Mouse (Mus musculus) CH12.LX (cell line): ENCODE data around the gene Zfp771.

Experiments
- IRF4 ChIP-seq: IDR thresholded peaks from 2 replicates; pipeline ENCODE4 v1.6.1; 2014; ENCODE audit warnings: low read depth, mild to moderate bottlenecking, inconsistent platforms, low read length, improper control_type of control experiment
- UBTF ChIP-seq: IDR thresholded peaks from 2 replicates; pipeline ENCODE4 v1.6.1; 2012; ENCODE audit warnings: low read depth, mild to moderate bottlenecking, inconsistent platforms, low read length, improper control_type of control experiment, moderate library complexity

DNA sequence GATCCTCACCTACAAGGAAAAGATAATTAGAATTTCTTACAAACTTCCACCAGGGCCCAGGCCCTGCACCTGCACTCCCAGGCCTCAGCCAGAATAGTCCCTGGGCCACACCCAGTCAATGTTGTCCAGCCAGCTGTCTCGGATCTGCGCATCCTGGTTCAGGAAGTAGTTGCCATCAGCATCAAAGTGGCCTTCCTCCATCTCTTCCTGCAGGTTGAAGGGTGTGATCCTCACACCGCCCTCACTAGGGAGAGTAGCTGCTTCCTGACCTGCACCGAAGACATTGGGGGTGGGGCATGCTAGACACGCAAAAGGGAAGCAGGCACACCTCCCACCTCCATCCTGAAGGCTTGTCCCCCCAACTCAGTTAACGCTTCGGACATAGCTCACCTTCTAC is 49.4 kb upstream of the Zfp771 start:
- TF ChIP-seq IRF4: no peak
- no peak for TF ChIP-seq UBTF
